Mouse (Mus musculus): ENCODE results near the gene Rnf38.

DNA sequence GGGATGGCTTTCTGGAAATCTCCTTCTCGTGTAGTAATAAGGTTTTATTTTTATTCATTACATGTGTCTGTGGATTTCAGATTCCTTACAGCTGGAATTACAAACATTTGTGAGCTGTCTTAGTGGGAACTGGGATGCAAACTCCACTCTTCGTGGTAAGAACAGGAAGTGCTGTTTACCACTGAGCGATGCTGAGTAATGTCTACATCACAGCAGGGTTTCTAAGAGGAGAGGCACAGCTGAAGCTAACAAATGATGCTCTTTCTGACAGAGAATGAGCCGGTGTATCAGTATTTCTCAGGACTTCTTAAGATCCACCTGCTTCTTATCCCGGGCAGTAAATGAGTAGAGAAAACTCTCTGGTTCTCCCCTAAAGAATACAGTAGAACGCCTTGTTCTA is 77.1 kb downstream of the Rnf38 start:
- no peak for TF ChIP-seq POLR2A (IDR thresholded peaks at IDR 0.05; ENCODE audit: borderline replicate concordance, insufficient read depth, low read length)
- TF ChIP-seq CTCF (IDR thresholded peaks at IDR 0.05; ENCODE audit: borderline replicate concordance, insufficient read depth, low read depth, low read length) = no peak

Measured in cerebellum, adult 2 months (tissue).